Mouse (Mus musculus): ENCODE measurements around the gene Myrfl. TPM values are rescaled to one million over a fixed set of nuclear protein-coding genes. Genes with fewer than 3 reads are reported as not detected.

Gene Myrfl
- total RNA-seq, 2 experiments from 2014 or later, result 0.81 to 1.1 TPM

DNA sequence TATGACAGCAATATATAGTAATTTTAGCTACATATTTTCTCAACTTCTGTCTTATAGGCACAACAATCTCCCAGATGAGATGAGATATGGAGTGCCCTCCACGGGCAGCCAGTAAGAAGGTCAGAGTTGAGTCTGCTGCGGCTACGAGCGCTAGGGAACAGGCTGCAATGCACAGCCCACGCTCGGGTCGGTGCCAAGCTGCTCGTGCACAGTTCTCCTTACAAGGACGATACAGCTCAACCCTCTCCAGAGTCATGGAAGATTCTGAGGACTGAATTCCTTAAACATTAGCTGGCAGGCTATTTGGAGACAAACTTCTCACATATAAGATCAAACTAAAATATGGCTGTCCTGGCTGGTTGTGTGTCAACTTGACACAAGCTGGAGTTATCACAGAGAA lies 17.9 kb upstream of the Myrfl start:
- intact Hi-C loops (cut with DNase I), result no loop called here
- DNase-seq (ENCODE audit: low spot score), result no peak

DNA sequence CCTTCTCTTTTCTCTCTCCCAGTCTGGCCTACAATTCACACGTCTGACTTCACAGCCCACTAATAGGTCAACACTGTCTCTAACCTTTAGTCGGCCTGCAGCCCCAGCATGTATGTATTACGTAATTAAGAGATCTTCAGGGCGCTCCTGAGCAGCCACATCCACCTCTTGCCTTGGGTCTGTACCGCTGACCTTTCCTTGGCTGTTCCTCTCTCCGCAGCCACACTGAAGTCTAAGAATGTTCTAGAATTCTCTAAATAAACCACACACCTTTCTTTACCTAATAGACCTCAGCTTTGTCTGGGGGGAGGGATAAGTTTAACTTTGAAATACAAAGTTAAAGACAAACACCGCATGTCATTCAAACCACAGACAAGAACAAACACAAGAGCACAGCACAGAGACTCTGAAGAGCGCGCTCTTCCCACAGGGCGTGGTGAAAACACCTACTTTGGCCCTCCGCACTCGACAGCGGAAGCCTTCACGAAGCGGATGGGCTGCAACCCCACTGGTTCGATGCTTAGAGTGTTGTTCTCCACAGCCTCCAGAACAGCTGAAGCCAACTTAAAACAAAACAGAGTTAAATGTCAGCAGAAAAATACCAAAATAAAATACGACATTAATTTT lies 17.0 kb upstream of the Myrfl start:
- intact Hi-C loops (cut with DNase I), result no loop called here
- no peak for DNase-seq (ENCODE audit: low spot score)

GRCm38 (mm10) chr10:116912850-116913249 lies 16.1 kb upstream of the Myrfl start:
- intact Hi-C loops (cut with DNase I), result no loop called here
- no peak for DNase-seq (ENCODE audit: low spot score)

DNA sequence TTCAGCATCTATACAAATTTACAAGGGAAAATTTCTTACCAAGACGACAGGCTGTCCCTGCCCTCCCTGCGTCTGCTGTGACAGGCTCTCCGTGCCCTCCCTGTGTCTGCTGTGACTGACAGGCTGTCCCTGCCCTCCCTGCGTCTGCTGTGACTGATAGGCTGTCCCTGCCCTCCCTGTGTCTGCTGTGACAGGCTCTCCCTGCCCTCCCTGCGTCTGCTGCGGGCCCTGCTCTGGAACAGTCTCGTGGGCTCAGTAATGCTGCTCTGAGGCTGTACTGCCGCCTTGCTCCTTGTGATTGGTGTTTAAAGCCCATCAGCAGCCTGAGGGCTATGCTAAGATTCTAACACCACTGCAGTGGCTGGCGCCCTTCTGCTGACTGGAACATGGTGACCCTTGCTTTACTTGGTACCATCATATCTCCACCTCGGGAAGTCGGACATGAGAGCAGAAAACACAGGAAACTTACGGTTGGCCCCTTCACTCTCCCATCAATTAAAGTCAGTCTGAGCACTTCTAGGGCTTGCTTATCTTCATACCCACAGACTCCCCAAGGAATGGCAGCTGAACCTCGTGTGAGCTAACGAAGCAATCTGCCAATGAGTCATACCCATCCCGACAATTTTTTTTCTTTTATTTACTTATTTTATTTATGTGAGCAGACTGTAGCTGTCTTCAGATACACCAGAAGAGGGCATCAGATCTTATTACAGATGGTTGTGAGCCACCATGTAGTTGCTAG lies 12.4 kb upstream of the Myrfl start:
- intact Hi-C loops (cut with DNase I), result no loop called here
- no peak for DNase-seq (ENCODE audit: low spot score)

- intact Hi-C loops (cut with DNase I), result no loop called here
- DNase-seq (ENCODE audit: low spot score), result no peak
These were observed 10.1 kb upstream of the Myrfl start for GRCm38 (mm10) chr10:116906794-116907193.

- intact Hi-C loops (cut with DNase I), result no loop called here
- no peak for DNase-seq (ENCODE audit: low spot score)
These were observed 7.8 kb upstream of the Myrfl start for GRCm38 (mm10) chr10:116904503-116904908.

DNA sequence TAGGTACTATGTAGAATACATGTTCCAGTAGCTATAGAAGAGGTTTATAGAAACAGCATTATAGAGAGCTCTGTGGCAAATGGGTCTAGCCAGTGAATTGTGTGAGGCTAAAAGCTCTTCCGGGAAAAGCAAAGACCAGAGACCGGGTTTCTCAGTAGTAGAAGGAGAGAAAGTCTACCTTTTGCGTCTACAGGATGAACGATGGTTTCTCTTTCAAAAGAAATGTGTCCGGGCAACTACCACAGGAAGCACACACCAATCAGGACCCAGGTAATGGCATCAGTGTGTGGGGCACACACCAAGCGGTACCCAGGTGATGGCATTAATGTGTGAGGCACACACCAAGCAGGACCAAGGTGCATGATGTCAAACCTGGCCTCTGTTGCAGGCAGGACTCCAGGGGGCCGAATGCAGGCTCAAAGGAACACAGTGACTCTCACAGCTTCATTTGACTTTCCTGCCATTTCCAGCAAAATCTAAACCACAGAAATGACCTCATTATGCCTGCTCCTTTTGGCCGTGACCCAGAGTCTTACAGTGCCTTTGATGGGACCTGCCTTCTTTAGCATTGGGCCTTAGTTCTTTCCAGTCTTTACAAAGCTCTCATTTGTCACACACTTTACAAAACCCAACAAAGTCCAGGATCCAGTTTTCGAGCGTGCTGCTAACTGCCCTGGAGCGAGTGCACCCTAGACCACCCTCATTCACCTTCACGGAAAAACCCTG lies 1.4 kb downstream of the Myrfl start:
- DNase-seq (ENCODE audit: low spot score), result no peak
- intact Hi-C loops (cut with DNase I), result no loop called here

DNA sequence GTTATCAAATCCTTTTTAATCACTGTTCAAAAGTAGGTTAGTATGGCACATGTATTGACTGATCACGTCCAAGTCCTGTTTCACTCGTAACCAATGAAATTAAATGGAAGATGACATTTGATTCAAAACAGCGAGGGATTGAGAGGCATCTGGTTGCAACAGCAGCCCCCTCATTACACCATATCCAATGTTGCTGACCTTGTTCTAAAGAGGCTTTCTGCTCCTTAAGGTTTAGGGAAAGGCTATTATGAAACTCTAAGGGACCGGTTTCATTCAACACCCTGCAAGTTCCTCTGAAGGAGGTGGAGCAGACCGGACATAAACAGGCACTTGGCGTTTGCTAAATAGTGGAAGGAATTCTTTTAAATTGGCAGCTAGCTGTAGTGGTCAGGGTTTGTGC lies 2.2 kb downstream of the Myrfl start:
- intact Hi-C loops (cut with DNase I), result no loop called here
- no peak for DNase-seq (ENCODE audit: low spot score)

DNA sequence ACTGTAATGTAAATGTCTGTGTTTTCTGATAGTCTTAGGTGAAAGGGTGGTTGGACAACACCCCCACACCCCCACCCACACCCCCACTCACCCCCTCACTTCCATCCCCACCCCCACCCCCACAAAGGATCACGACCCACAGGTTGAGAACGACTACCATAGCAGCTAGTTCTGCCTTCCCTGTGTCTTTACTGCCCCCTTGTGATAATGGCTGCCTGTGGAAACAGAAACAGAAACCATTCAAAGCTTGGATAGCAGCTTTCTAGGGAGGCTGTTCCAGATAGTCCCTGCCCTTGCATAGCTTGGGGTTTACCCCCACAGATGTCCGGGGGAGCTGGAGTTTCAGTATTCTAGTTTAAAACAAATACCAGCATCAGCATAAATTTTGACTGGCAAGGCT lies 3.0 kb downstream of the Myrfl start:
- no peak for DNase-seq (ENCODE audit: low spot score)
- intact Hi-C loops (cut with DNase I), result loop anchor here (2.0 kb wide), 1 partner anchor 563 kb away; no protein-coding TSS in a partner anchor

DNA sequence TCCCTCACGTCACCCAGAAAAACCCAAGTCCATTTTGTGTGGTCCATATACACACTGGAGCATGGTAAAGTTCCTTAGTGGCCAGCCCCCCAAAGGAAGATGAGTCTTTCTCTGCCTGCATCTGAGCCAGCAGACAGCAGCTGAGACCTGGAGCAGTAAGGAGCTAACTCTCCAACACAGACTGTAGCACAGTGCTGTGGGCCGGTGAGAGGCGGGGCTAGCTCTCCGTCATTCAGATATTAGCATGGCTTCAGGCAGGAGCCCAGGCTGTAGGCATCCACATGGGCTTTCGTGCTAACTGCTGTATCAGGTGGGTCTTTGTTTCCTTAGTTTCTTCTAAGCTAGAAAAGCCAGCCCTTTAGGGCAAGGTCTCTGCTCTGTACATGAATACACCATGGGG lies 6.1 kb downstream of the Myrfl start:
- intact Hi-C loops (cut with DNase I), result no loop called here

DNA sequence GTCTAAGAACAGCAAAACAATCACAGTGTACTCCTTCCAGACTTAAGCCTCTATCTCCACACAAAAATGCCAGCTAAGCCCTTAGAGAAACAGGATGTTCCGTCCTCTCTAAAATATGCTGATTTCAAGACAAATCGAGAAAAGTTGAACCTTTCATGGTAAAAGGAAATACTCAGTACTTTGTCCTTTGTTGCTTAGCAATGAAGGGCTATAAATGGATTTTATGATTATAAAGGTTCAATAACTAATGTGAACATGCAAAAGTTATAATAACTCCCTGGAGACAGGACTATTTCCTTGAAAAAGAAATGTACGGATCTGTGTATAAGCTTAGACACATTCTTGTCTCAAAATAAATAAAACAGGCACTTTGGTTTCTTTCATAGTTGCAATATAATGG lies 12.2 kb downstream of the Myrfl start:
- intact Hi-C loops (cut with DNase I), result no loop called here
- DNase-seq (ENCODE audit: low spot score), result no peak

More for the DNA sequence above, 6.1 kb downstream of the Myrfl start:
- no peak for DNase-seq (ENCODE audit: low spot score)

GRCm38 (mm10) chr10:116883531-116883930 lies 13.2 kb downstream of the Myrfl start:
- intact Hi-C loops (cut with DNase I), result no loop called here
- DNase-seq (ENCODE audit: low spot score), result no peak

DNA sequence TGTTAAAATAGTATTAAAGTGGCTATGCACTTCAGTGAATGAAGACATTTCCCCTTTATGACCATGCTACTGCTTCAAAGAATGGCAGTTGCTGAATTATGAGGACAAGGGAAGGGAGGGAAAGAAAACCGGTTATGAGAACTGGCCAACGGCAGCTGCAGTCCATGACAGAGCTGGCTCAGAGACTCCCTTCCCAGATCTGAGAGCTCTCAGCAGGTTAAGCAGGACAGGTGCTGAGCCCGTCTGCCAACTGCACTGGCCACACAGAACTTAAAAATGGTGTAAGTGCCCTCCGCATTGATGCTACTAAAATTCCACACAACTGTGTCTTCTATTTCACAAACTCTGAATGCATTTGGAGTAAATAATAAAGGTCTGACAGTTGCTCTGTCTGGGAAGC lies 19.3 kb downstream of the Myrfl start:
- no peak for DNase-seq (ENCODE audit: low spot score)
- intact Hi-C loops (cut with DNase I), result no loop called here

- no peak for DNase-seq (ENCODE audit: low spot score)
- intact Hi-C loops (cut with DNase I), result no loop called here
These were observed 22.2 kb downstream of the Myrfl start for GRCm38 (mm10) chr10:116874490-116874889.

DNA sequence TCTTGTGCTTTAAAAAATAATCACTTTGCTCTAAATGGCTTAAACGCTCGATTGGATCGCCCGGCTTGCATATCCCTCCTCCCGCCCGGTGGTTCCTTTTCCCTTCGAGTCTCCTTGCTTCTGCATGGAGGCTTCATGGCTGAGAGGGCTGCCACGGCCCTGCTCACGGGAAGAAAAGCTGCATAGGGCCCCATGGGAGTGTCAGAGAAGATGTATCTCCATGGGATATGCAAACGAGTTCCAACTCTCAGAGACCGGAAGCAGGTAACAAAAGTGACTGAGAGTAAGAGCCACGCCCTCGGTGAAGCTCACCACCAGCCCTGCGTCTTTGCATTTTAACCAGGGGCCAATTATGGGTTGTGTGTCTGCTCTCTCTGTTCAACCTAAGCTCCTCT lies 24.7 kb downstream of the Myrfl start:
- DNase-seq (ENCODE audit: low spot score), result no peak
- intact Hi-C loops (cut with DNase I), result no loop called here

DNA sequence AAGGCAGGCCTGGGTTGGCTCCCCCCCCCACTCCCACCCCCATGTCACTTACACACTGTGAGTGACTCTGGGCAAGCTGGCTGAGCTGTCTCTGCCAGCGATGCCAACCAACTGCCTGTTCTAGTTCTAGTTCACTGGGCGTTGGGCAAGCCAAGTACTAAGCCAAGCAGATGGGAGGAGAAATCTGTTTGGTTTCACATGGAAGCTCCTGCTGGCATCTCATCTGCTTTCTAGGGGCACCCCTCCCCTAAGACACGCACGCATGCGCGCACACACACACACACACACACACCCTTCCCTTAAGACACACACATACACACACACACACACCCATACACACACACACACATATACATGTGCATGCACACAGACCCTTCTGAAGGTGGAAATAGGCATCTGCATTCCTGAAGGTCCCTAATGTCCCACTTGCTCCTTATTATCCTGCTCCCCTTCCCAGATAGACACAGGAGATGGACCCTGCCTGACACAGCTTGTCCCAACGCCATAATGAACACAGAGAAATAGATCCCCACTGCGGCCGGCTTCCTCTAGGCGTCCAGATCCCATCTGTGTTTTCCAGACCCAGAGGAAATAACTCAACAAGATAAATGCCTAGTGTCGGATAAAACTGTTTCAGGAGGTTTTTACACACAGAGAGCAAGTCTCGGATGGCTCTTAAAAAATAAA lies 25.2 kb downstream of the Myrfl start:
- DNase-seq (ENCODE audit: low spot score), result no peak
- intact Hi-C loops (cut with DNase I), result no loop called here

DNA sequence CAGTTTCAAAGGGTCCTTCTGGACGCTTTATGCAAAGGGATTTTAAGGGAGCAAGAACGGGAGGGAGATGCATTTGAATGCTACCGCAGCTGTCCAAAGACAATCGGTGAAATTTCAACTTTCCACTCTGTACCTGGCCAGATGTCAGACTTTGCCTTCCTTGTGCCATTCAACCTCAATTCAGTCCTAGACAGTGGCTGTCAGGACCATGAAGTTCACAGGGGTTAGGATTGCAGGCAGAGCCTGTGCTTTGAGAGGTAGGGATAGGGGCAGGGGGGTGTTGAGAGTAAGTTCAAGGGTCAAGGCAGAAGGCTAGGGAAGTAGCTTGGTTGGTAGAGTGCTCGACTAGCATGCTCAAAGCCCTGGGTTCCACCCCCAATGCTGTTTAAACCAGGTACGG lies 25.9 kb downstream of the Myrfl start:
- intact Hi-C loops (cut with DNase I), result no loop called here
- DNase-seq (ENCODE audit: low spot score), result no peak

GRCm38 (mm10) chr10:116853159-116853845 lies 43.4 kb downstream of the Myrfl start:
- DNase-seq (ENCODE audit: low spot score), result no peak
- intact Hi-C loops (cut with DNase I), result no loop called here

DNA sequence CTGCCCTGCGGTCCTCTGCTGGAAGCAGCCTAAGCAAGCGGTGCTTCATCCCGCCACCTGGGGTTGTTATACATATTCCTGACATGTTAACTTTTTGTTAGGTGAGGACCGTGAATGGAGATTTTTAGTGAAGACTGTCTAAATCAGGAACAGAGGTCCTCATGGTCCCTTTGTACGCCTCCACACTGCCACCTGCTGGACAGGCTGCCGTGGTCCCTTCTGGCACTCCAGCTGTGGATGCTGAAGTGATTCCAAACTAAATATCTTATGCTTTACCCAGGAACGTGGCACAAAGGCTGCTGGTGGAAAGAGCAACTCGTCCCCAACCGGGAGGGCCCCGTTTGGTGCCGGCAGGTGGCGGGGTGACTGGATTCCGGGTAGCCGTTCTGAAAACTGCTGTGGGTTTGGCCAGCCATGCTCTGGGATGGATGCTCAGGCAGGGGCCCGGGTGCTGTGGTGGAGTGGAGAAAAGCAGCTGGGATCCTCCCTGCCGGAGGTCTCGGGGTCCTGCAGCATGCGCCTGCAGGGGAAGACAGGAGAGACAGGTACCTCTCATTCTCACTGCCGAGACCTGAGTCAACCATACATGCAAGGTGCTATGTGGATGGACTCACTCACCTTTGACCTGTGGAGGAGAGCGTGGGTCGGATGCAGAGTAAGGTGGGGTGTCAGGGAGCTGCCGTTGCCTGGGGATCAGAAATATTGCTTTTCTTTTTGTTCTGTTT lies 47.8 kb downstream of the Myrfl start:
- intact Hi-C loops (cut with DNase I), result loop anchor here (1.0 to 10.0 kb wide), 3 partner anchors 317 to 654 kb away; no protein-coding TSS in a partner anchor
- peak; percentile 34 for DNase-seq (ENCODE audit: low spot score)

Measured in heart, postnatal 25 days (tissue).